Mouse (Mus musculus) lung, postnatal 10 days (tissue): ENCODE results near the gene Ppa2.

Experiments used
- DNase-seq: peaks from one replicate; pipeline ENCODE4 v3.0.0; 2021

The Ppa2 gene

GRCm38 (mm10) chr3:133309954-133310808, at the start of gene Ppa2:
Ppa2 (plus strand) TSS chr3:133310110.
- DNase-seq = peak; percentile 90

GRCm38 (mm10) chr3:133271887-133272286, 38.0 kb upstream of the Ppa2 start:
- peak; percentile 90 for DNase-seq

DNA sequence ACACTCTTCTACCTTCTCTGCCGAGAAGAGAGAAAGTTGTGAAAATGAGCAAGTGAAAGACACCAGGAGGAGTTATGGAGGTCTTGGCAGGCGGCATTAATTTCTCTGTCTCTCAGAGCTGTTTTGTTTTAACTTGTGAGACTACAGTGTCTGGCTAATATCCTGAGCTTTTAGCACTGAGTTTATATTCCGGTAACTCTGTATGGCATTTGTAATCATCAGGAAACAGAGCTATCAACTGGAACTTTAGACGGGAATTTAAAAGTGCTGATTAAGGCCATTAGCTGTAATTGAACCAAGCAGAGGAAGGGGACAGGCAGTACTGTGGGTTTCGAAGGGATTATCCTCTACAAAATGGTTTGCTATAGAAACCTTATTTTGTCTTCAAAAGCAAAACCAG, 25.3 kb upstream of the Ppa2 start:
- DNase-seq = no peak

- no peak for DNase-seq
Observed at GRCm38 (mm10) chr3:133288795-133289194, 21.1 kb upstream of the Ppa2 start.

- no peak for DNase-seq
Observed at GRCm38 (mm10) chr3:133304328-133304727, 5.6 kb upstream of the Ppa2 start.

DNA sequence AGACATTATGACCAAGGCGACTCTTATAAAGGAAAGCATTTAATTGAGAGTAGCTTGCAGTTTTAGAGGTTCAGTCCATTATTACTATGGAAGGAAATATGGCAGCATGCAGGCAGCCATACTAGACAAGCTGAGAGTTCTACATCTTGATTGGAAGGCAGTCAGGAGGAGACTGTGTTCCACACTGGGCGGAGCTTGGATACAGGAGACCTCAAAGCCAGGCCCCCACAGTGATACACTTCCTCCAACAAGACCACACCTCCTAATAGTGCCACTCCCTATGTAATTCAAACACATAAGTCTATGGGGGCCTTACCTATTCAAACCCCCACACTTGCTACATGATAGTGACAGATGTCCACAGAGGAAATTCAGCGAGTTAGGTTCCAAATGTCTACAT, 1.5 kb upstream of the Ppa2 start:
- DNase-seq = no peak

DNA sequence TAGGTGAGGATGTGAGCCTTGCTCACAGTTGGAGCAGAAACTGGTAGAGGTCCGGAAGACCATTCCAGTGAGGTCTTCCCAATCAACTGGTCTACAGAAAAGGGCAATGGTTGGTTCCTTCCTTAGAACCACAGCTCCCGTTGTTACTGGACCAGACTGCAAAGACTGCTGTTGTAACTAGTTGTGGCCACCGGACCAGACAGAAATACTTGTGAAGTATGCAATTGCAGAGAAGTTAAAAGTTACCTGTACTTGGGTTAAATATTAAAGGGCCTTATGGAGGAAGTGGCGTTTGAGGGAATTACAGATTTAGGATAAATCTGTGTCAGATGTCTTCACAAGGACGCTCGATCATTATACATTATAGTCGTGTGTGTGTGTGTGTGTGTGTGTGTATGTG, 551 bp upstream of the Ppa2 start:
- DNase-seq = no peak

- DNase-seq = no peak
Observed at GRCm38 (mm10) chr3:133310809-133311179, 884 bp downstream of the Ppa2 start.

DNA sequence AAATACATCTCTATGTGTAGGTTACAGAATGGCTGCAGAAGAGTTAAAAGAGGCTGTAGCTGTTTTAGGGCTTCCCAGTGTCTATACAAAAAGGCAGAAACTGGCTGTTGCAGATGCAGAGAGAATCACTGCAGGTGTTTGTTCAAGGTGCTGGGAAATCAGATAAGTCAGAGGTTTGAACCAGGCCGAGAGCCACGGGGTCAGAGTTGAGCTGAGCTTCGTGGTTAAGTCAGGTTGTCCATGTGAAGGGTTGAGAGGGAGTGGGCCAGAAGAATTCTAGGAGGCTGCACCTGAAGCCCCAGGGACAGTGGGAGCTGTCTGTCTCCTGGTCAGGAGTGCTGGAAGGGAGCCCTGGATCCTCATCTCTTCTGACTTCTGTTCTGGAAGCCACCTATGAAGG, 2.4 kb downstream of the Ppa2 start:
- DNase-seq = no peak

DNA sequence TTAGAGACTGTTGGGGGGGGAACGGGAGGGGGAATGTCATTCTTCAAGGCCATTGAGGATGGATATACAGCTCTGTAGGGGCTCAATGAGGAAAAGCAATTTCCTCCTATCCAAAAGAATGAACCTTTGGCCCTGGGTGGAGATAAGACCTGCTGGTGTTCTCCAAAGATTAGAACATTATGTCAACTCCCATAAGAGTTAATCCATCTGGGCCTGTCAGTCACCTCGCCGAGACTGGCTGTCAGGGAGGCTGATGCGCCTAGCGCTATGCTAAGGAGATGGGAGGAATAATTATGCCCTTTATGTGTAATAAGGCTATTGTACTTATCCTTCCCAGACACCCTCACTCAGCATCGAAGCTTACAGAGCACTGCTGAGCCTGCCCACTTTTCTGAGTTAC, 2.9 kb downstream of the Ppa2 start:
- no peak for DNase-seq

DNA sequence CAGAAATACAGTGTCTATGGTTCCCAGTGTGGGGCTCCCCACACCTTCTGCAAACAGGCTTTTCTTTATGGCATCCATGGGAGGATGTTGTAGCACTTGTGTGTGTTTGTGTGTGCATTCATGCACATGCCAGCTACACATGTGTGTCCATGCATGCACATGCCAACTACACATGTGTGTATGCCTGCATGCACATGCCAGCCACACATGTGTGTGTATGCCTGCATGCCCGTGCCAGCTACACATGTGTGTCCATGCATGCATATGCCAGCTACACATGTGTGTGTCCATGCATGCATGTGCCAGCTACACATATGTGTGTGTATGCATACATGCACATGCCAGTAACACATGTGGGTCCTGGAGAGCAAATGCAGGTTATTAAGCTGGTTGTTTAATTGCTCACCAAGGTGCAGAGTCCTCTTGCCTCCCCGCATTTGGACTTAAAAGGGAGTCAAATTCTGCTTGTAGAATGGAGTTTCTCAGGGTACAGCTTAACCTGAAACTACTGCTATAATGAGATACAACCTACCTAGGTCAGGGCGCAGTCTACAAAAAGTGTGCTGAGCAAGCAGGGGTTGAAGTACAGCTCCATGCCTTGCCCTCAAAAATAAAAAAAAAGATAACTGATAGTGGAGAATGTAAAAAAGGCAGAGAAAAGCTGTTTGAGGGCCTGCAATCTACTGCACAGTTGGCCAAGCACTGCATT, 3.7 kb downstream of the Ppa2 start:
- no peak for DNase-seq

GRCm38 (mm10) chr3:133314475-133314874, 4.6 kb downstream of the Ppa2 start:
- DNase-seq = peak; percentile 82

GRCm38 (mm10) chr3:133315011-133315410, 5.1 kb downstream of the Ppa2 start:
- no peak for DNase-seq

DNA sequence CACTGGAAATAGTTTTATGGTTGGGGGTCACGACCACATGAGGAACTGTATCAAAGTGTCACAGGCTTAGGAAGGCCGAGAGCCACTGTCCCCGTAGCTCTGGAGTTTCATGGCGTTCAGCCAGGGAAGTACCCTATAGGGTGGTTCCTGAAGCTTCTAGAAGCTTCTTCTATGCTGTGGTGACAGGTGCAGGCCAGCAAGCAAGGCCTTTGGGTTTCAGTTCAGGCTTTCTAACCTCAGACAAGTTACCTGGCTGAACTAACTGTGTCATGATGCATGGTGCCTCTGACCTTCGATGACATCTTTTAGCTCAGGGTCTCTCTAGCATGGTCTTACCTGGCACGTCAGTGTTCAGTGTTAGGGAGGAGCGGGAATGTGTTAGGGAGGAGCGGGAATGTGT, 5.7 kb downstream of the Ppa2 start:
- no peak for DNase-seq

DNA sequence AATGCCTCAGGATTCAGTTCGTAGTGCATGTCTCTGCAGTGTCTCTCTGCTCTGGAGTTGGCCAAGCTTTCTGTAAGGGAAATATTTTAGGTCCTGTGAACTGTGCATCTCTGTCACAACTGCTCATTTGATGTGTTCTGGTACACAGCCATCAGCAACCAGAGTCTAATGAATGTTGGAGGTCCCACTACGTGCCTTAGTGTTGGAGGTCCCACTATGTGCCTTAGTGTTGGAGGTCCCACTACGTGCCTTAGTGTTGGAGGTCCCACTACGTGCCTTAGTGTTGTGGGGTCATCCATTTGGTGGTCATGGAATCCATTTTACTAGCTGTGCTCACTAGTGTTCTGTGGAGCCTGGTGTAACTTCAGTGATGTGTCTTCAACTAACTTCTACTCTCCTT, 7.9 kb downstream of the Ppa2 start:
- DNase-seq = no peak

DNA sequence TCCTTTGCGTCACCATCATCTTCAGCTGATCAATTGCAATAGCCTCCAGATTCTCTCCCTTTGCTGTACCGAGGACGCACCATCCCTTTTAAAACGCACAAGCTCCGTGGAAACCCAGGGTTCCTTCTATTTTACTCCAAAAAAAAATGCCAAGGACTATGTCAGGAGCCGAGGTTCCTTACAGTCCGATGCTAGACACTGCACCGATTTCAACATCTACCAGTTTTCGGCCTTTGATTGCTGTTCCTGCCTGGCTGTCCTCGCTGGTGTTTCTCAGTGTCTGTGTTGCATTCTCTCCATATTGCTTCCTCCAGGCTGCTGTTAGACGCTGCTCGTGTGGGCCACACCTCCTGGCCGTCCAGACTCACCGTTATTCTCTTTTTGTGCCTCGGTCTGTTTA, 8.7 kb downstream of the Ppa2 start:
- no peak for DNase-seq

DNA sequence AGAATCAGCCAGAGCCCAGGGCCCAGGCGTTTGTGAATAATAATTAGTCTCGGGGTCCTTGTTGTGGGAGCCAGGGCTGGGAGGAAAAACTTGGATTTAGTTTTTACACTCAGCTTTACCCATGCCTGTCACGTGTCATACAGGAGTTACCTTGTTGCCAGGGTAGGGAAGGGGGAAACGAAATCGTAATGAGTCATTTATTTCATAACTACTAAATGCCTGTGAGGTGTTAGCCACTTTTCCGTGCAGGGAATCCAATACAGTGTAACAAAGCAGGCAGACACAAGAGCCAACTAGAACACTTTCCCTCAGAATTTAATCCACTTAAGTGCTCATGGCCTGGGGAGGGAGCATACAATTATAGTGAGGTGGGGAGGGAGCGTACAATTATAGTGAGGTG, 9.9 kb downstream of the Ppa2 start:
- DNase-seq = no peak

- no peak for DNase-seq
Observed at GRCm38 (mm10) chr3:133320313-133320712, 10.4 kb downstream of the Ppa2 start.

DNA sequence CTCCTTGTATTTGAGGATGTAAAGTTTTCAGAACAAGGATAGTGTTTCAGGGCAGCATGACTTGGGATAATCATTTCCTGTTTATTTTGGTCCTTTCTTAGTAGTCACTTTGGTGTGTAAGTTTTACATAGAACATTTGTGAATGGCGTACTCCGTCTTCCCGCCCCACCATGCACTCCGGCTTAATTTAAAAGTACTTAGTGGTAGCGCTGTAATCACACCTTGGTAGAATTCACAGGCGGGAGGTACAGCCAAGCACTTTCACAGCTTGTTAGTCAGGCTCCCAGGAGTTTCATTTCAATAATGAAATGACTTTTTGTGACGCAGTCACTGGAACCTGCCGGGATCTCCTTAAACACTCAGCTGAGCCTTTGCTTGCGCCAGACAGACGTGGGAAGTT, 12.0 kb downstream of the Ppa2 start:
- DNase-seq = no peak

DNA sequence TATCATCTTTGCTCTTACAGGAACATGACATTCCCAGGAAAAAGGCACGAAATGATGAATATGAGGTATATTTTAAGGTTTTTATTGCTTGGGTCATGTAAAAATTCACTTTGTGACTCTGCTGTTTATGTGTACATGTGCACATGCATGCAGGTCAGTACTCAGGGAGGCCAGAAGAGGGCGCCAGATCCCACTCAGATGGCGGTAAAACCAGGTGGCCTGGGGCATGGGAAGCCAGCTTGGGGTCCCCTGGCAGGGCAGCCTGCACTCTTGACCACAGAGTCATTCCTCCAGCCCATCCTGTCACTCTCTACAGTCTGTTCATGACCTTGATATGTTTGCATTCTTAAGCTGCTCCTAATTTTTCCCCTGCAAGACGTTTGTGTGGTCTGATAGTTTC, 12.6 kb downstream of the Ppa2 start:
- no peak for DNase-seq

DNA sequence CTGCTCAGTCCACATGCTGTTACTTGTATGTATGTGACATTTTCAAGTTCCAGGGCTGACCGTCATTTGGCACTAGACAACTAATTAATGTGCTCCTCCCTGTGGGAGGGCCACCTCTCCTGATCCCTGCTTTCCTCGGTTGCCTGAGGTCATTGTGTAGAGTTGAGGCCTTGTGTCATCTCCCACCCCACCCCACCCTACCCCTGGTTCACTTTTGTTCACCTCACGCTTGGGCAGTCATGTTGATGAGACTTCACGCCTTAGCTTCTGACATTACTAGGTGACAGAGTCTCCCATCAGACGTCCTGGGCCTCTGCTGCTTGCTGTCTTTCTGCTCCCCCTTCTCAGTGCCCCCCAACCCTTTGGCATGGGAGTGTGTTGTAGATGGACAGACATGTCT, 15.2 kb downstream of the Ppa2 start:
- no peak for DNase-seq

DNA sequence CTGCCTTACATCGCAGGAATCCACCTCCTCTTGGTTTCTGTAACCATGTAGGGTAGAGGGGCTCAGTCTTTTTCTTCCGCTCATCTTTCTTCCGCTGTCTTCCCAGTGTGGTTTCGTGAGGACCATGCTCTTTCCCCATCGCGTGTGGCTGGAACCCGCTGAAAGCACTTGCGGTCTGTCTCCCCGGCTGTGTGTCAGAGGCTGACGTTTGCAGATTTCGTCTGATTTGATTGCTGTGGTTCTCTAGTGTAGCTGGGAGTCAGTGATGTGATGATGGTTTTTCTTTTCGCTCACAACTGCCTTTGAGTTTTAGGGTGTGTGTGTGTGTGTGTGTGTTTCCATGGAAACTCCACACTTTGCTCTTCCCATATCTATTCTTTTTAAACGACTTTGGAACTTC, 18.6 kb downstream of the Ppa2 start:
- no peak for DNase-seq

GRCm38 (mm10) chr3:133329406-133329805, 19.5 kb downstream of the Ppa2 start:
- DNase-seq = no peak

GRCm38 (mm10) chr3:133331184-133331866, 21.4 kb downstream of the Ppa2 start:
- DNase-seq = no peak
